Mouse (Mus musculus) liver, postnatal 0 days (tissue): ENCODE measurements at regions not wholly inside any gene's neighbourhood (a gene's known extent, or its start where the extent isn't known, plus 50 kb on each side); places are given as distances from the start of the nearest gene placed in this dataset.

Experiments used
- ATAC-seq: fragments of 200-750 bp; cut with Nextera tagmentation; 2 replicates; pipeline ENCODE4 v1.8.0; 2017; ENCODE audit warnings: mild to moderate bottlenecking, moderate library complexity
- DNase-seq: peaks from one replicate; pipeline ENCODE4 v3.0.0-alpha.2; 2016
- H3K27ac ChIP-seq: fragments of 300-500 bp; sonication (generic); 2 replicates; pipeline ENCODE4 v1.5.1; 2014; ENCODE audit warnings: antibody characterized with exemption, moderate library complexity, mild to moderate bottlenecking, low read depth
- H3K27me3 ChIP-seq: fragments of 300-500 bp; sonication (generic); 2 replicates; pipeline ENCODE4 v1.6.1; 2014; ENCODE audit warnings: low read length, control low read depth, mixed read lengths; ENCODE audit not compliant: insufficient read depth
- H3K36me3 ChIP-seq: fragments of 300-500 bp; sonication (generic); replicated peaks from 2 replicates; pipeline ENCODE4 v1.6.1; 2014; ENCODE audit warnings: mild to moderate bottlenecking, control low read depth, low read length, moderate library complexity, mixed read lengths; ENCODE audit not compliant: insufficient read depth
- H3K4me1 ChIP-seq: fragments of 300-500 bp; sonication (generic); 2 replicates; pipeline ENCODE4 v1.6.1; 2014; ENCODE audit warnings: antibody characterized with exemption, mild to moderate bottlenecking, control low read depth; ENCODE audit not compliant: insufficient read depth
- H3K4me2 ChIP-seq: fragments of 300-500 bp; sonication (generic); 2 replicates; pipeline ENCODE4 v1.6.1; 2014; ENCODE audit warnings: low read depth, mild to moderate bottlenecking, low read length, moderate library complexity, mixed read lengths
- H3K4me3 ChIP-seq: fragments of 300-500 bp; sonication (generic); 2 replicates; pipeline ENCODE4 v1.5.1; 2014; ENCODE audit warnings: low read depth, low read length
- H3K9ac ChIP-seq: fragments of 300-500 bp; sonication (generic); replicated peaks from 2 replicates; pipeline ENCODE4 v1.6.1; 2014; ENCODE audit warnings: mild to moderate bottlenecking, moderate library complexity
- H3K9me3 ChIP-seq: fragments of 300-500 bp; sonication (generic); 2 replicates; pipeline ENCODE4 v1.6.1; 2016; ENCODE audit warnings: mild to moderate bottlenecking, control low read depth, low read length, mixed read lengths
- CTCF ChIP-seq: sonication (generic); IDR thresholded peaks from 2 replicates; pipeline ENCODE4 v1.5.1; 2016; ENCODE audit warnings: antibody characterized with exemption, low read depth
- EP300 ChIP-seq: IDR thresholded peaks from 2 replicates; pipeline ENCODE4 v1.6.1; 2016; ENCODE audit warnings: antibody characterized with exemption, low read depth, mild to moderate bottlenecking
- WGBS: fragments of 180-500 bp; shearing (Covaris S2); extraction: QIAGEN DNeasy Blood & Tissue Kit; methylation state at CpG from one replicate; pipeline ENCODE4 v1.1.7; 2014; ENCODE audit not compliant: insufficient replicate concordance; 5-methylcytosine and 5-hydroxymethylcytosine counted together

- no peak for ATAC-seq
- no peaks in the 10 kb centered on the region for H3K36me3 ChIP-seq
- 70% methylated on average over 7 of the region's 7 CpGs for WGBS
- no peak overlapping the region for H3K4me3 ChIP-seq
- no peak overlapping the region for H3K9ac ChIP-seq
- no peak overlapping the region for H3K27ac ChIP-seq
- no peaks in the 10 kb centered on the region for H3K4me1 ChIP-seq
- no peak overlapping the region for H3K4me2 ChIP-seq
- no peaks in the 10 kb centered on the region for H3K9me3 ChIP-seq
- DNase-seq, result no peak
- H3K27me3 ChIP-seq, result no peaks in the 10 kb centered on the region
- TF ChIP-seq CTCF (no peak), EP300 (no peak)
Measured at GRCm38 (mm10) chr13:46222031-46222430, 51.5 kb upstream of the Stmnd1 start.

GRCm38 (mm10) chr13:46218101-46218701, 55.3 kb upstream of the Stmnd1 start:
- H3K27ac ChIP-seq, result no peak overlapping the region
- no peaks in the 10 kb centered on the region for H3K4me1 ChIP-seq
- WGBS, result 77% methylated on average over 20 of the region's 20 CpGs
- H3K4me3 ChIP-seq, result no peak overlapping the region
- ATAC-seq (no peak), DNase-seq (no peak)
- H3K4me2 ChIP-seq, result no peak overlapping the region
- no peaks in the 10 kb centered on the region for H3K36me3 ChIP-seq
- H3K27me3 ChIP-seq, result no peaks in the 10 kb centered on the region
- no peaks in the 10 kb centered on the region for H3K9me3 ChIP-seq
- no peak overlapping the region for H3K9ac ChIP-seq
- no peak for TF ChIP-seq CTCF
- TF ChIP-seq EP300, result no peak

- H3K9ac ChIP-seq, result no peak overlapping the region
- TF ChIP-seq CTCF (no peak), EP300 (no peak)
- no peak overlapping the region for H3K27ac ChIP-seq
- H3K4me3 ChIP-seq, result no peak overlapping the region
- H3K4me1 ChIP-seq, result no peaks in the 10 kb centered on the region
- no peaks in the 10 kb centered on the region for H3K36me3 ChIP-seq
- WGBS, result 69% methylated on average over 9 of the region's 9 CpGs
- no peaks in the 10 kb centered on the region for H3K9me3 ChIP-seq
- no peak overlapping the region for H3K4me2 ChIP-seq
- no peaks in the 10 kb centered on the region for H3K27me3 ChIP-seq
- DNase-seq (no peak), ATAC-seq (no peak)
Measured at GRCm38 (mm10) chr13:46216954-46217838, 56.3 kb upstream of the Stmnd1 start.

- DNase-seq, result no peak
- ATAC-seq, result no peak
- H3K36me3 ChIP-seq, result no peaks in the 10 kb centered on the region
- H3K27ac ChIP-seq, result no peak overlapping the region
- no peaks in the 10 kb centered on the region for H3K9me3 ChIP-seq
- no peak overlapping the region for H3K4me3 ChIP-seq
- H3K4me1 ChIP-seq, result no peaks in the 10 kb centered on the region
- H3K9ac ChIP-seq, result no peak overlapping the region
- TF ChIP-seq EP300 (no peak), CTCF (no peak)
- H3K27me3 ChIP-seq, result no peaks in the 10 kb centered on the region
- WGBS, result 64% methylated on average over 3 of the region's 3 CpGs
- no peak overlapping the region for H3K4me2 ChIP-seq
Measured at GRCm38 (mm10) chr13:46203551-46203950, 70.0 kb upstream of the Stmnd1 start.

- TF ChIP-seq EP300, result no peak
- no peak for TF ChIP-seq CTCF
- Histone ChIP-seq H3K27ac (no peak overlapping the region), H3K36me3 (no peaks in the 10 kb centered on the region), H3K4me1 (no peaks in the 10 kb centered on the region), H3K27me3 (no peaks in the 10 kb centered on the region), H3K9me3 (no peaks in the 10 kb centered on the region), H3K4me2 (no peak overlapping the region), H3K9ac (no peak overlapping the region), H3K4me3 (no peak overlapping the region)
- DNase-seq (no peak), ATAC-seq (no peak)
- WGBS, result 82% methylated on average over 6 of the region's 6 CpGs
Measured at GRCm38 (mm10) chr13:46202586-46202985, 70.9 kb upstream of the Stmnd1 start.

GRCm38 (mm10) chr13:46201029-46201599, 72.4 kb upstream of the Stmnd1 start:
- DNase-seq, result no peak
- TF ChIP-seq CTCF (no peak), EP300 (no peak)
- H3K27ac ChIP-seq, result no peak overlapping the region
- no peak overlapping the region for H3K4me3 ChIP-seq
- no peaks in the 10 kb centered on the region for H3K36me3 ChIP-seq
- no peaks in the 10 kb centered on the region for H3K27me3 ChIP-seq
- ATAC-seq, result no peak
- WGBS, result 85% methylated on average over 14 of the region's 14 CpGs
- no peak overlapping the region for H3K9ac ChIP-seq
- H3K4me2 ChIP-seq, result no peak overlapping the region
- H3K9me3 ChIP-seq, result no peaks in the 10 kb centered on the region
- no peaks in the 10 kb centered on the region for H3K4me1 ChIP-seq
